Mouse (Mus musculus) midbrain, embryonic 10.5 days (tissue): ENCODE measurements at regions not wholly inside any gene's neighbourhood (a gene's known extent, or its start where the extent isn't known, plus 50 kb on each side); places are given as distances from the start of the nearest gene placed in this dataset.

Experiments
- DNase-seq: peaks from one replicate; pipeline ENCODE4 v3.0.0-alpha.2; 2017; ENCODE audit warnings: low spot score
- H3K27ac ChIP-seq: fragments of 300-500 bp; sonication (generic); replicated peaks from 2 replicates; pipeline ENCODE4 v1.5.1; 2016; ENCODE audit warnings: mild to moderate bottlenecking
- H3K27me3 ChIP-seq: fragments of 300-500 bp; sonication (generic); 2 replicates; pipeline ENCODE4 v1.6.1; 2016; ENCODE audit warnings: low read depth, mild to moderate bottlenecking; ENCODE audit not compliant: poor library complexity, severe bottlenecking
- H3K36me3 ChIP-seq: fragments of 300-500 bp; sonication (generic); 2 replicates; pipeline ENCODE4 v1.6.1; 2016; ENCODE audit warnings: mild to moderate bottlenecking, moderate library complexity
- H3K4me1 ChIP-seq: fragments of 300-500 bp; sonication (generic); 2 replicates; pipeline ENCODE4 v1.6.1; 2016
- H3K4me3 ChIP-seq: fragments of 300-500 bp; sonication (generic); 2 replicates; pipeline ENCODE4 v1.5.1; 2016; ENCODE audit warnings: mild to moderate bottlenecking, moderate library complexity
- H3K9me3 ChIP-seq: fragments of 300-500 bp; sonication (generic); replicated peaks from 2 replicates; pipeline ENCODE4 v1.6.1; 2016; ENCODE audit warnings: mild to moderate bottlenecking
- WGBS: fragments of 180-500 bp; shearing (Covaris S2); methylation state at CpG from one replicate; pipeline ENCODE4 v1.1.7; 2016; 5-methylcytosine and 5-hydroxymethylcytosine counted together

- no peak overlapping the region for H3K4me3 ChIP-seq
- H3K9me3 ChIP-seq = no peaks in the 10 kb centered on the region
- WGBS = 71% methylated on average over 7 of the region's 7 CpGs
- H3K27ac ChIP-seq = no peak overlapping the region
- H3K4me1 ChIP-seq = no peaks in the 10 kb centered on the region
- no peaks in the 10 kb centered on the region for H3K36me3 ChIP-seq
- no peaks in the 10 kb centered on the region for H3K27me3 ChIP-seq
- DNase-seq = no peak
Observed at GRCm38 (mm10) chr16:51169294-51169693, 578.3 kb upstream of the Ccdc54 start.

GRCm38 (mm10) chr16:51160768-51161167 is 569.8 kb upstream of the Ccdc54 start:
- no peaks in the 10 kb centered on the region for H3K4me1 ChIP-seq
- H3K27ac ChIP-seq = no peak overlapping the region
- WGBS = 90% methylated on average over 5 of the region's 5 CpGs
- DNase-seq = no peak
- no peaks in the 10 kb centered on the region for H3K9me3 ChIP-seq
- H3K4me3 ChIP-seq = no peak overlapping the region
- H3K36me3 ChIP-seq = no peaks in the 10 kb centered on the region
- no peaks in the 10 kb centered on the region for H3K27me3 ChIP-seq

- Histone ChIP-seq H3K36me3 (no peaks in the 10 kb centered on the region), H3K27me3 (no peaks in the 10 kb centered on the region), H3K4me3 (no peak overlapping the region), H3K9me3 (no peaks in the 10 kb centered on the region), H3K4me1 (no peaks in the 10 kb centered on the region), H3K27ac (no peak overlapping the region; the same call in 1 of the 2 replicates)
- 82% methylated on average over 7 of the region's 7 CpGs for WGBS
- DNase-seq = no peak
Observed at GRCm38 (mm10) chr16:51138575-51138974, 547.6 kb upstream of the Ccdc54 start.

- Histone ChIP-seq H3K36me3 (no peaks in the 10 kb centered on the region), H3K9me3 (no peaks in the 10 kb centered on the region), H3K27ac (no peak overlapping the region), H3K4me1 (peaks cover 11% of the 10 kb centered on the region), H3K27me3 (no peaks in the 10 kb centered on the region), H3K4me3 (no peak overlapping the region)
- DNase-seq = no peak
- WGBS = 83% methylated on average over 1 of the region's 1 CpGs
Observed at GRCm38 (mm10) chr16:51119835-51120234, 528.9 kb upstream of the Ccdc54 start.

- no peaks in the 10 kb centered on the region for H3K9me3 ChIP-seq
- no peak for DNase-seq
- peaks cover 11% of the 10 kb centered on the region for H3K4me1 ChIP-seq
- H3K4me3 ChIP-seq = no peak overlapping the region
- WGBS = 55% methylated on average over 3 of the region's 3 CpGs
- no peaks in the 10 kb centered on the region for H3K27me3 ChIP-seq
- H3K36me3 ChIP-seq = no peaks in the 10 kb centered on the region
- no peak overlapping the region for H3K27ac ChIP-seq
Observed at GRCm38 (mm10) chr16:51118365-51118764, 527.4 kb upstream of the Ccdc54 start.

- WGBS = 26% methylated on average over 5 of the region's 5 CpGs
Observed at GRCm38 (mm10) chr16:51117836-51118235, 526.9 kb upstream of the Ccdc54 start.

GRCm38 (mm10) chr16:51109864-51110263 is 518.9 kb upstream of the Ccdc54 start:
- no peak overlapping the region for H3K4me3 ChIP-seq
- H3K4me1 ChIP-seq = no peaks in the 10 kb centered on the region
- DNase-seq = no peak
- no peaks in the 10 kb centered on the region for H3K27me3 ChIP-seq
- no peak overlapping the region for H3K27ac ChIP-seq
- H3K36me3 ChIP-seq = no peaks in the 10 kb centered on the region
- H3K9me3 ChIP-seq = no peaks in the 10 kb centered on the region

More at GRCm38 (mm10) chr16:51117836-51118235, 526.9 kb upstream of the Ccdc54 start:
- Histone ChIP-seq H3K4me1 (peaks cover 11% of the 10 kb centered on the region), H3K27ac (peak overlapping the region; percentile 17; the same call in 1 of the 2 replicates), H3K4me3 (no peak overlapping the region), H3K27me3 (no peaks in the 10 kb centered on the region), H3K36me3 (no peaks in the 10 kb centered on the region), H3K9me3 (no peaks in the 10 kb centered on the region)
- no peak for DNase-seq

- Histone ChIP-seq H3K27me3 (no peaks in the 10 kb centered on the region), H3K27ac (no peak overlapping the region), H3K4me3 (no peak overlapping the region), H3K4me1 (no peaks in the 10 kb centered on the region), H3K36me3 (no peaks in the 10 kb centered on the region), H3K9me3 (no peaks in the 10 kb centered on the region)
- DNase-seq = no peak
- 90% methylated on average over 4 of the region's 4 CpGs for WGBS
Observed at GRCm38 (mm10) chr16:51107421-51107820, 516.5 kb upstream of the Ccdc54 start.

GRCm38 (mm10) chr16:51086556-51086955 is 495.6 kb upstream of the Ccdc54 start:
- Histone ChIP-seq H3K9me3 (no peaks in the 10 kb centered on the region), H3K4me3 (no peak overlapping the region), H3K27me3 (no peaks in the 10 kb centered on the region), H3K4me1 (no peaks in the 10 kb centered on the region), H3K36me3 (no peaks in the 10 kb centered on the region), H3K27ac (no peak overlapping the region)
- no peak for DNase-seq
- 93% methylated on average over 7 of the region's 7 CpGs for WGBS

- H3K27me3 ChIP-seq = no peaks in the 10 kb centered on the region
- no peaks in the 10 kb centered on the region for H3K4me1 ChIP-seq
- H3K36me3 ChIP-seq = no peaks in the 10 kb centered on the region
- H3K4me3 ChIP-seq = no peak overlapping the region
- WGBS = 73% methylated on average over 4 of the region's 4 CpGs
- no peaks in the 10 kb centered on the region for H3K9me3 ChIP-seq
- no peak overlapping the region for H3K27ac ChIP-seq
- DNase-seq = no peak
Observed at GRCm38 (mm10) chr16:51080146-51080545, 489.2 kb upstream of the Ccdc54 start.

- H3K4me3 ChIP-seq = no peak overlapping the region
- H3K27ac ChIP-seq = no peak overlapping the region
- no peak for DNase-seq
- no peaks in the 10 kb centered on the region for H3K9me3 ChIP-seq
- H3K27me3 ChIP-seq = no peaks in the 10 kb centered on the region
- no peaks in the 10 kb centered on the region for H3K4me1 ChIP-seq
- 84% methylated on average over 2 of the region's 2 CpGs for WGBS
- no peaks in the 10 kb centered on the region for H3K36me3 ChIP-seq
Observed at GRCm38 (mm10) chr16:51048650-51049049, 457.7 kb upstream of the Ccdc54 start.

- Histone ChIP-seq H3K27me3 (no peaks in the 10 kb centered on the region), H3K27ac (no peak overlapping the region), H3K9me3 (no peaks in the 10 kb centered on the region), H3K36me3 (no peaks in the 10 kb centered on the region), H3K4me1 (no peaks in the 10 kb centered on the region), H3K4me3 (no peak overlapping the region)
- DNase-seq = no peak
- WGBS = 87% methylated on average over 4 of the region's 4 CpGs
Observed at GRCm38 (mm10) chr16:51048169-51048568, 457.2 kb upstream of the Ccdc54 start.

- H3K27me3 ChIP-seq = no peaks in the 10 kb centered on the region
- 93% methylated on average over 4 of the region's 4 CpGs for WGBS
- no peaks in the 10 kb centered on the region for H3K9me3 ChIP-seq
- no peak overlapping the region for H3K4me3 ChIP-seq
- no peak overlapping the region for H3K27ac ChIP-seq
- no peaks in the 10 kb centered on the region for H3K36me3 ChIP-seq
- H3K4me1 ChIP-seq = no peaks in the 10 kb centered on the region
- no peak for DNase-seq
Observed at GRCm38 (mm10) chr16:51041311-51041710, 450.4 kb upstream of the Ccdc54 start.

- H3K4me3 ChIP-seq = no peak overlapping the region
- no peak for DNase-seq
- peaks cover 10% of the 10 kb centered on the region for H3K4me1 ChIP-seq
- no peak overlapping the region for H3K27ac ChIP-seq
- no peaks in the 10 kb centered on the region for H3K36me3 ChIP-seq
- no peaks in the 10 kb centered on the region for H3K27me3 ChIP-seq
- no peaks in the 10 kb centered on the region for H3K9me3 ChIP-seq
Observed at GRCm38 (mm10) chr16:51002876-51003275, 411.9 kb upstream of the Ccdc54 start.
